Mouse (Mus musculus): ENCODE measurements around the gene Upf3a. TPM values are rescaled to one million over a fixed set of nuclear protein-coding genes. Genes with fewer than 3 reads are reported as not detected.

The Upf3a gene
- polyA plus RNA-seq (2015; fragmentation: Illumina TruSeq; extraction: RNeasy Lipid Tissue Mini Kit (QIAGEN cat#74804); ENCODE audit: low read depth, low replicate concordance): 28.6 TPM

GRCm38 (mm10) chr8:13785250-13785763 is at the start of gene Upf3a:
Gene Upf3a, plus strand, starts transcription at chr8:13785615.

DNA sequence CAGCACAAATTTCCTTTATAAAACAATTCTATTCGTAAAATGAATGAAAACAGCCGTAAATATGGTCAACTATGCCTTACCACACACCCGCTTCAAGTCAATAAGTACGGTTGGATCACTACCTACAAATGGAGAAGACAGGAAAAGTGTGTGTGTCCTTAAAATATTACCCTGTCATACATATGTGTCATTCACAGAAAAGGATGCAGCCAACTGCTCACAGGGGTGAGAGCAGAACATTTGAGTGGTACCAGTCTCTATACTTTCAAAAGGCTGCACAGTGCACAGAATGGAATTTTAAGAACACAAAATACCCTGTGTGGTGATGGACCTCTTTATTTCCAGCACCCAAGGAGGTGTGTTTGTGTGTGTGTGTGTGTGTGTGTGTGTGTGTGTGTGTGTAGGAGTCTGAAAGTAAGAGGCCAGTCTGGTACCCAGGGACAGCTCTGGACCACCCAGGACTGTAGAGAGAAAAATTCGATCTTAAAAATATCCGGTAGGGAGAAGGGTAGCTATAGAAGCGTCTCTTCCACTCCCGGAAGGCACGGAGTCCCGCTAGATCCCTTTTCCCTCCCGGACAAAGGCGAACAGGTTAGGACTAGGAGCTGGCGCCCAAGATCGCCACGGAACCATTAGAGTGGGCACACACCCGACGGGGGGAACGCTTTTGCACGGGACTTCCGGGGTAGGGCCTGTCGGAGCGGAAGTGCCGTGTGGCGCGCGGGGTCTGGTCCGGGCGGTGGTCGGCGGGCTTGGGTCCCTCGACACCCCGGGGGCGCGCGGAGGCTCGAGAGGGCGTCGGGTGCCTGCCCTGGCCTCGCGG is 28.2 kb upstream of the Upf3a start, which contains the start of gene Cdc16:
TSS of gene Cdc16 (plus strand) at position 695 of the 823 bp plus-strand sequence.

DNA sequence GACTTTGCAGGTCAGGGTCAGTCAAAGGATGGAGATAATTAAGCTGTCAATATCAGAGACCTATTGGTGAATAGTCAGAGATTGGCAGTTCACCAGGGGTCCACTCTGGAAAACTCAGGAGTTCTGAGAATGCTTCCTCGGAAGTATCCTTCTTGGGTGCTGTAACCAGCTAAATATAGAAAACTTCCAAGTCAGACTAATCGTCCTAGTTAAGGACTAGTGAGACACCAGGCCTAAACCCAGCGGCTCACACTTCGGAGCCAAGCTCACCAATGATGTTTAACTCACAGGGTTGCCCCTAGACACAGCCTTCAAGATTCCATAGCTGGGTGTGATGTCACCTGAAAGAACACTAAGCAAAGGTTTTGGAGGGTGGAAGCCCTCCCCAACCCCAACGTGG is 52.9 kb downstream of the Upf3a start, which contains the start of gene AF366264:
TSS of gene AF366264 (minus strand) at position 101 of the 400 bp plus-strand sequence.

Other genes starting within 250 kb of the Upf3a start
- not detected for gene 1700029H14Rik, start 223.2 kb upstream of the Upf3a start, polyA plus RNA-seq (2015; fragmentation: Illumina TruSeq; extraction: RNeasy Lipid Tissue Mini Kit (QIAGEN cat#74804); ENCODE audit: low read depth, low replicate concordance)
- 50.2 TPM for gene Rasa3, start 108.0 kb upstream of the Upf3a start, polyA plus RNA-seq (2015; fragmentation: Illumina TruSeq; extraction: RNeasy Lipid Tissue Mini Kit (QIAGEN cat#74804); ENCODE audit: low read depth, low replicate concordance)
- 1.5 TPM for gene Cfap97d2, start 79.7 kb upstream of the Upf3a start, polyA plus RNA-seq (2015; fragmentation: Illumina TruSeq; extraction: RNeasy Lipid Tissue Mini Kit (QIAGEN cat#74804); ENCODE audit: low read depth, low replicate concordance)
- gene Cdc16, start 27.9 kb upstream of the Upf3a start, polyA plus RNA-seq (2015; fragmentation: Illumina TruSeq; extraction: RNeasy Lipid Tissue Mini Kit (QIAGEN cat#74804); ENCODE audit: low read depth, low replicate concordance): 53.9 TPM
- not detected for gene AF366264, start 52.8 kb downstream of the Upf3a start, polyA plus RNA-seq (2015; fragmentation: Illumina TruSeq; extraction: RNeasy Lipid Tissue Mini Kit (QIAGEN cat#74804); ENCODE audit: low read depth, low replicate concordance)
- gene Champ1, start 84.0 kb downstream of the Upf3a start, polyA plus RNA-seq (2015; fragmentation: Illumina TruSeq; extraction: RNeasy Lipid Tissue Mini Kit (QIAGEN cat#74804); ENCODE audit: low read depth, low replicate concordance): 20.7 TPM
- gene Coprs, start 104.7 kb downstream of the Upf3a start, polyA plus RNA-seq (2015; fragmentation: Illumina TruSeq; extraction: RNeasy Lipid Tissue Mini Kit (QIAGEN cat#74804); ENCODE audit: low read depth, low replicate concordance): 69.3 TPM